Mouse (Mus musculus) kidney, postnatal 25 days (tissue): Measurements from ENCODE around the gene Zfp346.
A peak's percentile ranks its signal among the peaks of the same experiment; 100 is the strongest.
"Not testable (repeated sequence)": the region's sequence is repeated elsewhere in the genome, so short reads cannot be mapped to it uniquely, and the experiment has no call there.

Experiments used
- DNase-seq, 2 experiments: peaks; one replicate each; pipeline ENCODE4 v3.0.0; 2021; ENCODE audit warnings: mixed read lengths in 2 of 2

Gene Zfp346

DNA sequence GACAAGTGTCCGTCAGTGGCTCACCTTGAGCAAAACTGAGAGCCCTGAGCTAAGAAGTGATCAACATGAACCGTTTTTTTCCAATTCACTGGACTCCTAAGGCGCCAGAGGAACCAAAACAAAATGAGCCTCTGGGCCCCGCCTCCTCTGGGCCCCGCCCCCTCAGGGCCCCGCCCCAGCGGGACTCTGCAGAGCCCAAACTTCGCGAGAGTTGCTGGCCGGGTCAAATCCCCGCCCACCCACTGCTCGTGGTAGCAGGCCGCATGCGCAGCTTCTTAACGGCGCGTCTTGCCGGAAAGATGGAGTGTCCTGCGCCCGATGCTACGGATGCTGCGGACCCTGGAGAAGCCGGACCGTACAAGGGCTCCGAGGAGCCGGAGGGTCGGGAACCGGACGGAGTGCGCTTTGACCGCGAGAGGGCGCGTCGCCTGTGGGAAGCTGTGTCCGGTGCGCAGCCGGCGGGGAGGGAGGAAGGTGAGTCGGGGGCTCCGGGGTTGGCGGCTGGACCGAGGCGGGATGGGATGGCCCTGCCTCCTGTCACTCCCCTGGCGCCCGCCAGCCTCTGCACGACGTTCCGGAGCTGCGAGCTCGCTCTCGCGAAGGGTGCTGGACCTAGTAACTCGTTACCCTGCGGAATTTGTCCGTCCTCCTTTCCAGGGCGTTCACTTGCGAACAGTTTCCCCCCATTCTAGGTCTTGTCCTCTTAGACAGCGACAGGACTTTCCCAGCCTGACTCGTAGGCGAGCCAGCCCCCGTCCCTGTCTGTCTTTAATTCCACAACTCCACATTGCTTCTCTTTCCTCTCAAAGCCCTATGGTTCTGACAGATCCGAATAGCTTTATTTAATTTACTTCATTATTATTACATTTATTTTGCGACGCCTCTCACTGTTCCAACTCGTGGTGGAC is at the start of gene Zfp346:
Zfp346 (plus strand) TSS at position 267 of the 908 bp plus-strand sequence.
- DNase-seq: peak; percentile 98 to 99

DNA sequence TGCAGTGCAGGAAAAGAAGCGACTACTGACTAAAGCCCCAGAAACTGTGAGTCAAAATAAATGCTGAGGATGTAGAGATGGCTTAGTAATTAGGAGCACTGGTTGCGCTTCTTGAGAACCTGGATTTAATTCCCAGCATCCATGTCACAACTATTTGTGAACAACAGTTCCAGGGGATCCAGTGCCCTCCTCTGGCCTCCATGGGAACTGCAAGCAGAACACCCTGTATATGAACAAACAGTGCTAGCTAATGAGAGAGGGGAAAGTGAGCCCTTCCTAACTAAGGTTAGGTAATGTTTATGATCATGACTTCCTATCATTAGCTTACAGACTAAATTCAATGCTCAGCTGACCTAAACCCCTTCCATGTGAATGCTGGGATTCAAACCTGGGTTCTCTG is 47.1 kb upstream of the Zfp346 start:
- DNase-seq: peak in 1 of 2 experiments; percentile 38

DNA sequence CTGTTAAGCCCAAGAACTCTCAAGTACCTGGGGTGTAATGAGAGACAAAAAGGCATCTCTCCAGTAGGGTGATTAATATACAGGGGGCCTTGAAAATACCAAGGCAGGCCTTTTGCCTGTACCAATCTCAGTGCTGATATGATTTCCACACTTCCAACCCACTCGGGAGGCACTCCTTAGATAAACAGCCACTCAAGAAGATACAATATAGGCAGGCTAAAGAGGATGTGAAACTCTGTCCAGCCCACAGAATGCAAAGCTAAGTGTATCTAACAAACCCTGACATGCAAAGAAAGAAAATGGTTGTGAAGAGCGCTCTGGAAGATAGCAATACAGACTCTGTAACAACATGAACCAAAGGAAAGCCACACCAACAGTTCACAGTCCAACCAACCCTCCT is 41.8 kb upstream of the Zfp346 start:
- DNase-seq: no peak

DNA sequence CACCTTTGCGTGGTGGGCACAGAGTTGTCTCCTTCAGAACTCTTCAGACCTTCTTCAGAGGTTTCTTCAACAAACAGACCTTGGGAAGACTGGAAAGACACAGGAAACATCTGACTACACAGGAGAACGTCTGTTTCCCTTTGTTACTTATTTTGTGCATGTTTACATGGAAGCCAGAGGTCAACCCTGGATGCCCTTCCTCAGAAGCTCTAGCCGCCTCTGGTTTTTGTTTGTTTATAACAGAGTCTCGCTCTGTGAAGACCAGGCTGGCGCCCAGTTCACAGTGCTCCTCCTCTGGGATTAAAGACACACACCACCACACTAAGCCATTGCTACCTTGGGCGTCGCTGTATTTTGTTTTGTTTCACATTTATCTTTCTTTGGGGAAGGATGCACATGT is 35.4 kb upstream of the Zfp346 start:
- no peak for DNase-seq

DNA sequence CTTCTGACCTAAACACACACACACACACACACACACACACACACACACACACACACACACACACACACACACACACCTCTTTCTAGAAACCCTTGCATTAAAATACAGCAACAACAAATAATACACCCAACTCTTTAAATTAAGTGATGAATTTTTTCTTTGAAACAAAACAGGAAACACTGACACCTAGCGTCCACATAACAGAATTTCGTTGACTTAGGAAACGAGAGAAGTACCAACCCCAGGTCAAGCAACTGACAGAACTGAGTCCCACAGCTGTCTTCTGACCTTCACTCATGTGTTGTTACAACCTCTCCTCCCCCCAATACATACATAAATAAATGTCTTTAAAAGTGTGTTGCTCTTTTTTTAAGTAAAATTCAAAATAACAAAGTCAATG is 33.8 kb upstream of the Zfp346 start:
- DNase-seq: no peak

DNA sequence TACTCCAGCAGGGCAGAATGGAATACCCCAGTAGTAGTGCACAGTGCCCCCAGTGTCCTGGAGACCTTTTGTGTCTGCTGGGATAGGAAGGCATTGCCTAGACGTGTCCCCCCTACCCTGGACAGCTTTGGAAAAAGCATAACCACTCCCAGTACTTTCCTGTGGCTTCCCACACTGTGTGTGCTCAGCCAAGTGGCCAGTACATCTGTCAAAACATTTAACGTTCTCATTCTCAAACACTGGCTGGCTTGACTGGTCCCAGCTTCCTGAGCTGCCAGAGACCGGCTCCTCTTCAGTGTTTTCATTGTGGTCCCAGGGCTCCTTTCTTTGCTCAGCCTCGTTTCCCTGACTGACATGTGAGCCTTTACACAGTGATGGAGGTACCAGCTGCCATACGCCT is 29.5 kb upstream of the Zfp346 start:
- DNase-seq: no peak

DNA sequence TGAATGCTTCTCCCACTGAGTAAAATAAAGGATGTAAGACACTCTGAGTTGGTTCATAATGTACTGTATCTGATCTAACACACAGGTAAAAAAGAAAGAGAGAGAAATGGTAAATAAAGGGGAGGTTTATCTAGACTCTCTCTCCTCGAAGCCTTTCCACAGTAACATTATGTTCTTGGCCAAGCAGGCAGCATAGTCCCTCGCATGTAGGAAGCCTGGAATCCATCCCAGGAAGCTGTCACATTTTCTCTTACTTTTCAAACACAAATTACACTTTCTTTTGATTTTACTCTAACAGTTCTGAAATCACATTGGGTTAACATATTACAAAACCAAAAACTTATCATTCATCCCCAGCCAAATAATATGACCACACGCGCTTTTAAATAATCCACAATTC is 12.5 kb upstream of the Zfp346 start:
- no peak for DNase-seq

DNA sequence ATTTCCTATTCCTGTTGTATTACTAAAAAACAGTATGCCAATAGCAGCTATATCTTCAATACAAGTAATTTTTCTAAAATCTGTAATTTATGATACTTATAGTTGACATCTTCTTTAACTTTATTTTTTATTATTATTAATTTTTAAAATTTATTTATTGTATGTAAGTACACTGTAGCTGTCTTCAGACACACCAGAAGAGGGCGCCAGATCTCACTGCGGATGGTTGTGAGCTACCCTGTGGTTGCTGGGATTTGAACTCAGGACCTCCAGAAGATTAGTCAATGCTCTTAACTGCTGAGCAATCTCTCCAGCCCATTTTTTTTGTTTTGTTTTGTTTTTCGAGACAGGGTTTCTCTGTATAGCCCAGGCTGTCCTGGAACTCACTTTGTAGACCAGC is 7.3 kb upstream of the Zfp346 start:
- DNase-seq: not testable (repeated sequence)

DNA sequence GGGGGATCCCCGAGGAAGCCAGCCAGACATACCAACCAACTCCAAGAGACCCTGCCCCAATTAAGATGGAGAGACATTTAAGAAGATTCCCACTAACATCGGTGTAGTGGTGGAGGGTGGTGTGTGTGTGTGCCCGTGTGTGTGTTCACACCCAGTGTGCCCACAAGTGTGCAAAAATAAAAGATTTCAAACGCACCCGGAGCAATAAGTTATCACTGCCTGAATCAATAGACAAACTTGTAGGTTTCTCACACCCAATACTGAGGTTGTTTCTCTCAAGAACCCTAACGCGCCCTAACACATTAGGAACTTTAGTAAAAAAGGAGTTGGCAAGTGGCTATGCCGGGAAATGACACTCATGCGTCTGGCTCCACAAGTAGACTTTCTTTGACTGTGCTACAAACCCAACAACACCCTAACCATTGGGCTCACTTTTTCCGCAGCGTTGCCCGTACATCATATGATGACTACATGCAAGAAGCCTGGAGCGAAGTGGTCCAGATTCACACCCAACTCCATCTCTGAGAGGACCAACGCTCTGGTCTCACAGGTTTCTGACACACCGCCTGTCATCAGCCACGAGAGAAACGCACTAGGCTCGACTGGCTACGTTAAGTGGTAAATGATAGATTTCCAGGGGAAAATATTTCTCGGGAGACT is 5.9 kb upstream of the Zfp346 start:
- peak; percentile 16 to 54 for DNase-seq

DNA sequence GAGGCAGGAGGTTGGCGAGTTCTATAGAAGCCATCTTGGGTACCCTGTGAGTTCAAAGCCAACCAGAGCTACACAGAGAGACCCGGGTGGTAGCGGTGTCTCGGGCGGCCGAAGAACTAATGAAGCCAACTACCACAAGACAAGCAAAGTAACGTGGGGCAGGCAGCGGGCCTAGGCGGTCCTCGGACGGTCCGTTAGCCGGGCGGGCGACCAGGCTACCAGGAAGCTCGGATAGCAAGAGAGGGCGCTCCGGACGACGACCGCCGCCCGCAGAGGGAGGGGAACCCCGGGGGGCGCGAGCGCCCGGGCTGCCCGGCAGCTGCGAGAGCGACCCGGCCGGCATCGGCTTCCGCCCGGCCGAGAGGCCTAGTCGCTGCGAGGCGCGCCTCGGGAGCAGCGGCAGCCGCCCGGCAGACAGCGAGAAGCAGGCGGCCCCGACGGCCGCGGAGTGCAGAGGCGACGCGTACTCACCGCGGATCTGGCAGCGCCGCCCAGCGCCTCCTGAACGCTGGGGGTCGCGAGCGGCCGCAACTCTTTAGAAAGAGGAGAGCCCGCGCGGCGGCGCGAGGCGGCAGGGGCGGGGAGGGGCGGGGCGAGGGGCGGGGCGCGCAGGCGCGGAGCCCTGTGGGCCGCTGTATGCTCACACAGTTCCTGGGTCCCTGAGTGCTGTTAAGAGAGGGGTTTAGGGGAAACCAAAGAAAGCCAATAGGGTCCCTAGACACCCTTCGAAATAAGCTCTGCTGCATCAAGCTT is 5.2 kb upstream of the Zfp346 start, which contains the start of gene Uimc1:
Uimc1 (minus strand) TSS at position 575 of the 753 bp plus-strand sequence.
- peak; percentile 82 to 92 for DNase-seq

DNA sequence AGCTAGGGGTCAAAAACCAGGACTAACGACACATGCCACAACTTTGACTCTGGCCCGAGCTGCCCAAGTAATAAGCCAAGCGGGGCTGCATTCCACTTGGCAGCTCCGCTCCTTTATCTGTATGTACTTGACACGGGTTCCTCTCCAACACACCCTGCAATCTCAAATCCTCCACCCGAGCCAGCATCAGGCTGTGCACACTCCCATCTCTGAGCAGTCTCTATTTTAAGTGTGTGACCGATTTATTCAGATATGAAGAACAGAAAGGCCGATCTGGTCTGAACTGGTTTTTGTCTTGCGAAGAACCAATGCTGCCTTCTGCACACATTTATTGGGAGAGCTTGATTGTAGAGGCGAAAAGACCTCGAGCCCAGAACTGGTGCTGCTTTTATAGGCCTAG is 3.5 kb upstream of the Zfp346 start:
- no peak for DNase-seq

DNA sequence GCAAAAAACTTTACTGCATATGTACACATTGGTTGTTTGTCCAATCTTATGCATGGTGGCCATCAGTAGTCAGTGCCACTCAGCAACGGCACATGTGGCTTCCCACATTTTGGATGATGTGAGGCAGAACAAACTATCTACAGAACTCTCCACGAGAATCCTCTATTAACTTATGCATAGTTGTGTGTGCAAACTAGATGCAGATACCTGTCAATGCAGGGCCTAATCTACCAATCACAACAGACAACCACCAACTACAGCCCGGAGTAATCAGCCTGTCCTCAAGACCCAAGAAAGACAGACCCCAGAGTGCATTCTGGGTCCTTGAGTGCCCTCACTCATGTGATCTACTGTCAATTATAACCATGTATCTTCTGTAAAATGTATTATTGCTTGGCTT is 2.7 kb upstream of the Zfp346 start:
- DNase-seq: no peak

DNA sequence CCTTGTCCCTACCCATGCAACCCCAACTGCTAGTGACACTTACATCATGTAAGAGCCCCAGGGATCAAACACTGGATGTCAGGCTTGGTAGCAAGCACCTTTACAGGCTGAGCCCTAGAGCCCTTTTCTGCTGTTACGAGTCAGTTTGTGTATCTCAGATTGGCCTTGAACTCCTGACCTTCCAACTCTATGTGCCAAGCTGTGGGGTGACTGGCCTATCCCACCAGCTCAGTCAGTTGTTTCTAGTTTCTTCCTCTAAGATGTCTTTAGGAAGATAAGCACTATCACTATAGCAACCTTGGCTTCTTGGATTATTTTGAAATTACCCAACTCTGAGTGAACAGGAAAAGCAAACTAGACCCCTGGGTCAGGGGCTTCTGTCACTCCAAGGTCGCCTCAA is 1.8 kb upstream of the Zfp346 start:
- no peak for DNase-seq

DNA sequence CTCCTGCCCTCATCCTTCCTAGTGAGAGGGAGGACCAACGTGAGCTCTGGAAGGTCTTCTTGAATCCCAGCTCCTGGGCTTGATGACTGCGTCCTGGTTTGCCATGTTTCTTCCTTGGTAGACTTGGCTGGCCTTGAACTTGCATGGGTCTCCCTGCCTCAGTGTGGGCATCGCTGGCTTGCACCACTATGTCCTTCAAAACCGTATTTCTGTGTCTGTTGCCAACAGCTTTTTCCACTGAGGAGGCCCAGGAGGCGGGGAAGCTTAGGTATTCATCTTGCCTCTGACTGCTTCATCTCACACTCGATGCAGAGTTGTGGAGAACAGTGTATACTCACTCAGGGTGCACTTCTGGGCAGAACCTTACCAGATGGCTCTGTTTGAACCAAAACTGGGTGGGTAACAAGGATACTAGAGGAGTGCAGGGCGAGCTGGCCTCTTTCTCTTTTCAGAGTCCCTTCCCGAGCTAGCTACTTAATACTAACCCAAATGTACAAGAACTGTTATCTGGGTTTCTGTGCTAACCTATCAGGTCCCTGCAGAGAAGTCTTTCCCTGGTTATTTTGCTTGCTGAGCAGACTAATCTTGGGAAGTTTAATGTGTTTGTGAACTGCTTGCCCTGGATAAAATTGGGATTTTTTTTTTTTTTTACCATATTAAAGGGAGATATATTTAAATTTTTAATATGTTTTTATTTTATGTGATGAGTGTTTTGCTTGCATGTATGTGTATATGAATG is 1.0 kb downstream of the Zfp346 start:
- no peak for DNase-seq

DNA sequence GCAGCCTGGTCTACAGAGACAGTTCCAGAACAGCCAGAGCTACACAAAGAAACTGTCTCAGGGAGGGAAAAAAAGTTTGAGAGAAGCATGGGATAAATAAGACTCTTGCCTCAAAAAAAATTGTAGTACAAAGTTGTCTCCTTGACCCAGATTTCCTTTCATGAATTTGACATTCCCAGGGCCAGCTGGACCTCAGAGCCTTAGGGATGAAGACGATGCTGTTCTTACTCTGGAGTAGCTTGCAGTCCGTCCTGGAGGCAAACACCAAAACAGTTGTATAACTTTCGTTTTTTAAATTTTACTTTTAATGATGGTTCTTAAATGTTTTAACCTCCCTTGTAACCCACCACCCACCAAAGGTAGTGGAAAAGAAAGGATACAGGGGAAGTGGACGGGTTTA is 2.0 kb downstream of the Zfp346 start:
- DNase-seq: no peak

DNA sequence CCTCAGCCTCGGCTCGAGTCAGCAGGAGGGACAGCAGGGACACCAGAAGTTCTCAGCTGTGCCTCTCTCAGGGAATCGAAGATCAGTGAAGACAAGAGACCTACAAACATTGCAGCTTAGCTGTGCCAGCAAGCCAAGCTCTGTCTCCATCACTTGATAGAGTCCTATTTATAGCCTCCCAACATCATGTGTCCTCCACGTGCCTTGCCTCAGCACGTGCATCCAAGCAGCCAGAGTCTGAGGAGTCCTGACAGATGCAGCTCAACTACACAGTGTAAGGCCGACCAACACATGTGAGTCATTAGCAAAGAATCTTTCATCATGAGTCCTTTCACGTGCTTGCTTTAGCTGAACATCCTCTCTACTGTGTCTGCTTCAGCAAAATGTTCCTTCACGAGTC is 2.6 kb downstream of the Zfp346 start:
- no peak for DNase-seq

DNA sequence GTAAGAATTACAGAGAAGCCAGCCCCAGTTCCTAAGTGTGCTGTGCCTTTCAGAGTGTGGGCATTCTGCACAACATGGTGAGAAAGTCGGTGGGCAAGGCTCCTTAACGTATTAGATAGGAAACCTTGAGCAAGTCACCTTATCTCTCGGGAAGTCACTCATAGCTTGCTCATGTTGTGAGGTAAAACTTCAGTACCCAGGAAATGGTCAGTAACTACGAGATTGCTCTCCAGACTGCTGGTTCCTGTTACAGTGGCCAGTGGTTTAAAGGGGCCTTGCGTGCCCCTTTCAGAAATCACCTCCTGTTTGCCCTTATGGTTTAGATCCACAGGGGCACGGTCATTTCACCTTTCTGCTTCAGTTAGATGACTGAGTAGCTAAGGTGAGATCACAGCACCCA is 9.3 kb downstream of the Zfp346 start:
- no peak for DNase-seq

DNA sequence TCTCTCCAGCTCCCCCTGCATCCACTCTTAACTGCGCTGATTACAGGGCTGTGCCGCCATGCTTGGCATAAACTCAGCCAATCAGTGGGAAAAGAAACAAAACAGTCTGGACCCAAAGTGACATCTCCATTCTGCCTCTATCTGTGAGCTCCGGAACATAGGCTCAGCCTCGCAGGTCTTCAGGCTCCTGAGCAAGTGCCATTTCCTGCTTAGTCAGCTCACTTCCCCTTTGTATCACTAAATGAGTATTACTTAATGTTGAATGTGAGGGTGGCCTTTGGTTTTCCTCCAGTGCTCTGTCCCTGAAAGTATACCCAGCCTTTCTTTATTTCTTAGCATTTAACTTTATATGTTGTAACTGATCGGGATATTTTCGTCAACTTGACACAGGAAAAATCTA is 19.8 kb downstream of the Zfp346 start:
- DNase-seq: no peak

DNA sequence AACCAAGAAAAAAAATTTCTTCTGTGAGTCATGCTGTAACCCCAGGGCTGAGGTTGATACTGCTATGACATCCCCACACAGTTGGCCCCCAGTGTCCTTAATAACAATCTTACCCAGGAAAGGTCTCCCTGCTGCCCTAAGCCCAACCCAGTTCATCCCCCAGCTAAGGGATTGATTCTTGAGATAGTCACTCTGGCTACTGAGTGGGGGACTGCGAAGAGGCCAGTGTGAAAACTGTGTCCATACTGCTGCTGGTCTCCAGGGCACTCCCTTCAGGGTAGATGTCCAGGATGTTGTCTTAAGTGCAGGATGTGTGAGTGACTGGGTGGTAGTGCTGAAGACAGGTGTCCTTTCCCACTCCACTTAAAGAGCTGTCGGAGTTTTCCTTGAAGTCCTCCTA is 28.3 kb downstream of the Zfp346 start, which contains the start of gene Gm17617:
Gm17617 (minus strand) TSS at position 101 of the 400 bp plus-strand sequence.
- DNase-seq: no peak

DNA sequence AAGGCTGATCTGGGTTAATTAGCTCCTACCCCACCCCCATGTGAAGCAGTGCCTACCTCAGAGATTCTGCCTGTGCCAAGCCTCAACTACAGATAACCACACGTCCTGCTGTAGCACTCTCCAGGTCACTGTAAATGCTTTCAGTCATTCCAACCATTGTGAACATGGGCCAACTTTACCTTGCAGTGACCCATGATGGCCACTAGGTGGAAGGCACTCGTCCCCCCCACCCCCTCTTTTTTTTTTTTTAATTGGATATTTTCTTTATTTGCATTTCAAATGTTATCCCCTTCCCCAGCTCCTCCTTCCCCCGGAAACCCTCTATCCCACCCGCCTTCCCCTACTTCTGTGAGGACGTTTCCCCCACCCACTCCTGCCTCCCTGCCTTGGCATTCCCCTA is 30.3 kb downstream of the Zfp346 start:
- peak in 1 of 2 experiments; percentile 39 for DNase-seq

DNA sequence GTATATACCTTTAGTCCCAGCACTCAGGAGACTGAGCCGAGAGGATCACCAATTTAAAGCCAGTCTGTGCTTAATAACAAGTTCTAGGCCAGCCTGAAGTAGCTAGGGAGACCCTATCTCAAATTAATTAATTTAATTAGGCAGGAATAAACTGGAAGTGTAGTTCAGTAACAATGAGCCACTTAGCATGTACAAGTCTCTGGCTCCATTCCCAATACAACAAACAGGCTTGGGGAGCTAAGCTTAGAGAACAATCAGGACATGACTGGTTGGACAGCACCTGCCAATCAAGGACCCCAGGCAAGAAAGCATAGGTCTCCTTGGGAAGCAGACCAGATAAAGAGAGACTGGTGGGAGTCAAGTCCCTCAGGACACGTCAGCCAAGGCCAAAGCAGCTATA is 35.2 kb downstream of the Zfp346 start:
- DNase-seq: no peak

DNA sequence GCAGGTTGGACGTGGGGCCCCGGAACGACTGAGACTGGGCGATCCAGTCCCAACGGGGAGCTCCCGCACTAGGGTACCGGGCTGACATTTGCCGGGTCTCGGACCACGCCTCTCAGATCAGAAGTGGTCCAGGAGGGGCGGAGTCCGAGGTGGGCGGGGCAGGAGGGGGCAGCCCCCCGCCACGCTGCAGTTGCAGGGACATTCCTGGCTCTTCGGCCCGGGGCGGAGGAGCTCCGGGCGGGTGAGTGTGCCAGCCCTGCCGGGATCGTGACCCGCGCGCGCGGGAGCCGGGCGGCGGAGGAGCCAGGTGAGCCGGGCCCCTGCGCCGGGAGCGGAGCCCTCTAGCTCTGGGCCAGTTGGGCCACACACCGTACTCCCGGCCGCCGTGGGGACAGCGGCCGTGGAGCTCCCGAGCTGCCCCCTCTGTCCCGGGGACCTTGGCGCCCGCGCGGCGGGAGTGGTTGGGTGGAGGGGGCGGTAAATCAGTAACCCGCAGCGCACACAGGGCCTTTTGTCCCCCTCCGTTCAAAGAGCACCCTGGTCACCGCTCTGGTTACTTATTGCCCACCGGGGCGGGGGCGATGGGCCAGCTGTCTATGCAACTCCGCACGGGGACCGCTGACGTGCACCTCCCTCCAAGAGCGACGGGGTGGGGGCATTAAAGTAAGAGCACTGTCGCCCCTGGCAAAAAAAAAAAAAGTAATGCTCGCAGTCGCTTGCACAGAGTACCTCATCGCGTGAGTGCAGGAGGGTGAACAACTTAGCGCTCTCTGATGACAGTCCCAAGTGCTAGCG is 47.7 kb downstream of the Zfp346 start, which contains the start of gene Fgfr4:
Fgfr4 (plus strand) TSS at position 20 of the 795 bp plus-strand sequence.
- peak; percentile 89 to 96 for DNase-seq
